Mouse (Mus musculus) thymus, adult 2 months (tissue): Measurements from ENCODE around the gene Rps16.

Experiments
- CTCF ChIP-seq: fragments of 200-500 bp; IDR thresholded peaks from 2 replicates; pipeline ENCODE4 v1.5.1; 2012; ENCODE audit warnings: mild to moderate bottlenecking, control low read depth, low read length, moderate library complexity, borderline replicate concordance; ENCODE audit not compliant: control insufficient read depth, poor library complexity, insufficient read depth; ENCODE audit errors: extremely low read depth
- POLR2A ChIP-seq: fragments of 200-500 bp; IDR thresholded peaks from 2 replicates; pipeline ENCODE4 v1.6.1; 2012; ENCODE audit warnings: mild to moderate bottlenecking, low read length, control low read depth, moderate library complexity; ENCODE audit not compliant: control insufficient read depth, poor library complexity, insufficient read depth; ENCODE audit errors: extremely low read depth

DNA sequence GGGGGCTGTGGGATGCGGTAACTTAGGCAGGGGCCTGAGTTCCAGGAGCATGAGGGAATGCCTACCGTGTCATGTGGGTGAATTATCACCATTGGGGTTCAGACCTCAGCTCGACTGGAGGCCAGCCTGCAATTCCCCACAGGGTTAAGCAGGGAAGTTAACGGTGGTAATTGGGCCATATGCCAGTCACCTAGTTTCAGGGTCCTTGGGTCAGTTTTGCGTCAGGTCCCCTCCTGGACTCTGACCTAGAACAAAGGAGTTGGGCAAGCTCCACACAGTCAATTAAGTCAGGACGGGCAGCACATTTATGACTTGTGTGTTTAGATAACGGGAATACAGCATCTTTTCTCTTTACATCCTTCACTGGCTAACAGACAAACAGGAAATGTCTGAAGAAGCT is 9.1 kb upstream of the Rps16 start:
- TF ChIP-seq CTCF (no peak), POLR2A (no peak)
